In the genomic region with DNA sequence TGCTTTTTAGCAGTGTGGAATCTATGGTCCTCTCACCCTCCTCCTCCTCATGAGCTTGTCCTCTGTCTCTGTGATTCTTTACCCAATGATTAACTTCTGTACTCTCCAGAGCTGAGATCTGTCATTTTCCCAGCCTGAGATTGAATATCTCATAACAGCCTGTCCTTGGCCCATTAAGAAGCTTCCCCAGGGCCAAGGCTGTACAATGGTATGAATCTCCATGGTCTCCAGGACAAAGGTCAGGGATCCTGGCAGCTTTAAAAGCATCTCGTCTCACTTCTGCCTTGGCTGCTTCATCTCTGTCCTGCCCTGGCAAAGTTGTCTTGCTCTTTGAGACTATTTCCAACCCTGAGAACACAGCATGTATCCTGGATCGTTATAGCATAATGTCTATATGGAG, we compare ENCODE assay signal across 16 mouse cellular contexts.
A peak's percentile ranks its signal among the peaks of the same experiment; 100 is the strongest.
DNase-seq lines count a peak whose midpoint lies in the region; ATAC-seq and TF ChIP-seq lines count a peak whose summit lies in the region.
"Had no signal": no experiment of that assay in that cellular context is flagged by ENCODE, and none has a peak within 500 bp of the region (broad histone marks: within the 10 kb centered on the region; RNA-seq: fewer than 3 reads in every experiment).

No protein-coding gene starts in this region.

- H3K4me2 ChIP-seq in kidney, embryonic 15.5 days, result no peak overlapping the region
- H3K4me2 ChIP-seq in stomach, postnatal 0 days (replicated peaks; ENCODE audit: low read depth), result no peak overlapping the region
- H3K4me2 ChIP-seq in midbrain, embryonic 16.5 days (ENCODE audit: low read length), result no peak overlapping the region
- H3K4me2 ChIP-seq in forebrain, postnatal 0 days (ENCODE audit: low read depth), result no peak overlapping the region
- H3K4me2 ChIP-seq: embryonic facial prominence, embryonic 13.5 days; hindbrain, embryonic 15.5 days; limb, embryonic 15.5 days; neural tube, embryonic 13.5 days had no signal

- H3K27me3 ChIP-seq in heart, adult 2 months (ENCODE audit: control insufficient read depth, insufficient read depth, low read length), result no peaks in the 10 kb centered on the region
- H3K27me3 ChIP-seq in kidney, embryonic 15.5 days, result 0 out of 2 replicates have a peak, but pooled peaks cover 2% of the 10 kb centered on the region
- H3K27me3 ChIP-seq in stomach, postnatal 0 days (ENCODE audit: control insufficient read depth, insufficient read depth, low read length), result no peaks in the 10 kb centered on the region
- no peaks in the 10 kb centered on the region for H3K27me3 ChIP-seq in midbrain, embryonic 16.5 days (ENCODE audit: control insufficient read depth, insufficient read depth, low read depth, low read length)
- H3K27me3 ChIP-seq in forebrain, postnatal 0 days (ENCODE audit: insufficient read depth, low read length), result no peaks in the 10 kb centered on the region
- H3K27me3 ChIP-seq: embryonic facial prominence, embryonic 13.5 days; hindbrain, embryonic 15.5 days; limb, embryonic 15.5 days; neural tube, embryonic 13.5 days; Patski had no signal

- no peaks in the 10 kb centered on the region for H3K9me3 ChIP-seq in kidney, embryonic 15.5 days (replicated peaks)
- no peaks in the 10 kb centered on the region for H3K9me3 ChIP-seq in stomach, postnatal 0 days (ENCODE audit: control insufficient read depth, low read length)
- no peaks in the 10 kb centered on the region for H3K9me3 ChIP-seq in midbrain, embryonic 16.5 days (replicated peaks; ENCODE audit: control insufficient read depth, low read length, poor library complexity, severe bottlenecking)
- H3K9me3 ChIP-seq in forebrain, postnatal 0 days (ENCODE audit: low read length), result no peaks in the 10 kb centered on the region
- H3K9me3 ChIP-seq: embryonic facial prominence, embryonic 13.5 days; forebrain, embryonic 10.5 days; hindbrain, embryonic 15.5 days; limb, embryonic 15.5 days; neural tube, embryonic 13.5 days had no signal

- peak in 1 of 2 experiments; percentile 18 for DNase-seq in heart, adult 2 months
- no peak for DNase-seq in heart, adult 8-10 months (ENCODE audit: low spot score)
- peak; percentile 65 for DNase-seq in ovary, adult 18-20 months (ENCODE audit: low spot score)
- DNase-seq in ovary, postnatal 14 days (ENCODE audit: low spot score), result no peak
- no peak for DNase-seq in stomach, postnatal 0 days (ENCODE audit: low spot score)
- DNase-seq in forebrain, postnatal 0 days, result no peak
- DNase-seq: right cerebral cortex, adult 18-20 months; thymus, postnatal 25 days had no signal

- ATAC-seq in kidney, embryonic 15.5 days (replicated peaks; ENCODE audit: low FRiP score), result 0 out of 2 replicates have a peak, but pooled peaks have one; percentile 31
- ATAC-seq in stomach, postnatal 0 days (ENCODE audit: low FRiP score, low TSS enrichment), result no peak
- ATAC-seq in midbrain, embryonic 16.5 days, result no peak
- ATAC-seq in forebrain, postnatal 0 days, result no peak
- ATAC-seq: Patski had no signal

- peak overlapping the region; percentile 47 for H3K27ac ChIP-seq in heart, adult 2 months
- peak overlapping the region; percentile 52; the same call in 1 of the 2 replicates for H3K27ac ChIP-seq in kidney, embryonic 15.5 days
- H3K27ac ChIP-seq in stomach, postnatal 0 days (replicated peaks), result 0 out of 2 replicates have a peak overlapping the region, but pooled peaks have one; percentile 13
- H3K27ac ChIP-seq in midbrain, embryonic 16.5 days (ENCODE audit: low read length), result no peak overlapping the region
- H3K27ac ChIP-seq in forebrain, postnatal 0 days (ENCODE audit: low read depth, low read length), result no peak overlapping the region
- H3K27ac ChIP-seq: embryonic facial prominence, embryonic 13.5 days; forebrain, embryonic 10.5 days; hindbrain, embryonic 15.5 days; limb, embryonic 15.5 days; neural tube, embryonic 13.5 days had no signal

- H3K4me3 ChIP-seq in heart, adult 2 months, result no peak overlapping the region
- no peak overlapping the region for H3K4me3 ChIP-seq in kidney, embryonic 15.5 days (replicated peaks)
- H3K4me3 ChIP-seq in stomach, postnatal 0 days (ENCODE audit: low read depth, low read length), result no peak overlapping the region
- no peak overlapping the region for H3K4me3 ChIP-seq in midbrain, embryonic 16.5 days (ENCODE audit: low read depth, low read length)
- no peak overlapping the region for H3K4me3 ChIP-seq in forebrain, postnatal 0 days (ENCODE audit: low read depth, low read length)
- H3K4me3 ChIP-seq: embryonic facial prominence, embryonic 13.5 days; forebrain, embryonic 10.5 days; hindbrain, embryonic 15.5 days; limb, embryonic 15.5 days; neural tube, embryonic 13.5 days had no signal

- TF ChIP-seq POLR2A in heart, adult 2 months (IDR thresholded peaks at IDR 0.05; ENCODE audit: insufficient read depth, low read depth, low read length), result no peak

- TF ChIP-seq EP300 in heart, adult 2 months (IDR thresholded peaks at IDR 0.05; ENCODE audit: insufficient read depth, low read depth, low read length), result no peak
- no peak for TF ChIP-seq EP300 in stomach, postnatal 0 days (optimal IDR thresholded peaks at IDR 0.05)

- H3K9ac ChIP-seq in heart, adult 2 months (ENCODE audit: low read depth, low read length), result no peak overlapping the region
- H3K9ac ChIP-seq in kidney, embryonic 15.5 days, result no peak overlapping the region
- H3K9ac ChIP-seq in stomach, postnatal 0 days (ENCODE audit: low read length), result no peak overlapping the region
- H3K9ac ChIP-seq in midbrain, embryonic 16.5 days (ENCODE audit: low read depth, low read length), result no peak overlapping the region
- no peak overlapping the region for H3K9ac ChIP-seq in forebrain, postnatal 0 days
- H3K9ac ChIP-seq: embryonic facial prominence, embryonic 13.5 days; hindbrain, embryonic 15.5 days; limb, embryonic 15.5 days; neural tube, embryonic 13.5 days had no signal

- TF ChIP-seq CTCF in heart, adult 2 months (IDR thresholded peaks at IDR 0.05), result no peak
- no peak for TF ChIP-seq CTCF in stomach, postnatal 0 days (IDR thresholded peaks at IDR 0.05; ENCODE audit: low read depth)
- TF ChIP-seq CTCF in forebrain, postnatal 0 days (IDR thresholded peaks at IDR 0.05; ENCODE audit: low read depth), result no peak

- 39% methylated on average over 2 of the region's 2 CpGs for WGBS in heart, adult 2 months
- WGBS in kidney, embryonic 15.5 days, result 70% methylated on average over 2 of the region's 2 CpGs
- WGBS in stomach, postnatal 0 days, result 63% methylated on average over 2 of the region's 2 CpGs
- whole genome bisulfite sequencing in midbrain, embryonic 16.5 days, result 73% methylated on average over 2 of the region's 2 CpGs
- WGBS in forebrain, postnatal 0 days, result 69% methylated on average over 2 of the region's 2 CpGs

- peaks cover 19% of the 10 kb centered on the region for H3K36me3 ChIP-seq in heart, adult 2 months (ENCODE audit: control insufficient read depth, insufficient read depth, low read length)
- no peaks in the 10 kb centered on the region for H3K36me3 ChIP-seq in kidney, embryonic 15.5 days
- H3K36me3 ChIP-seq in stomach, postnatal 0 days (ENCODE audit: control insufficient read depth, insufficient read depth, low read length), result no peaks in the 10 kb centered on the region
- H3K36me3 ChIP-seq in midbrain, embryonic 16.5 days (ENCODE audit: control insufficient read depth, insufficient read depth, low read length), result no peaks in the 10 kb centered on the region
- H3K36me3 ChIP-seq in forebrain, postnatal 0 days (ENCODE audit: insufficient read depth), result no peaks in the 10 kb centered on the region
- H3K36me3 ChIP-seq: embryonic facial prominence, embryonic 13.5 days; forebrain, embryonic 10.5 days; hindbrain, embryonic 15.5 days; neural tube, embryonic 13.5 days had no signal

- intact Hi-C loops in heart, adult 2 months (cut with DNase I), result no loop called here

- peaks cover 19% of the 10 kb centered on the region for H3K4me1 ChIP-seq in heart, adult 2 months (ENCODE audit: control insufficient read depth, insufficient read depth, low read length)
- H3K4me1 ChIP-seq in kidney, embryonic 15.5 days, result peaks cover 11% of the 10 kb centered on the region
- no peaks in the 10 kb centered on the region for H3K4me1 ChIP-seq in stomach, postnatal 0 days (replicated peaks; ENCODE audit: control insufficient read depth, insufficient read depth)
- H3K4me1 ChIP-seq in midbrain, embryonic 16.5 days (ENCODE audit: control insufficient read depth, insufficient read depth, low read length), result no peaks in the 10 kb centered on the region
- H3K4me1 ChIP-seq in forebrain, postnatal 0 days (ENCODE audit: insufficient read depth), result no peaks in the 10 kb centered on the region
- H3K4me1 ChIP-seq: forebrain, embryonic 10.5 days; hindbrain, embryonic 15.5 days had no signal

- no peaks in the 10 kb centered on the region for H3K79me2 ChIP-seq in heart, adult 2 months (replicated peaks; ENCODE audit: control insufficient read depth, insufficient read depth, low read length)

Comparison
In these comparisons a context has a peak if more than half of its experiments do, and no peak if none do; other contexts are left out.
1. H3K27ac ChIP-seq: peak in heart, adult 2 months (single experiment), kidney, embryonic 15.5 days (single experiment) and stomach, postnatal 0 days (single experiment); none in midbrain, embryonic 16.5 days (single experiment) and forebrain, postnatal 0 days (single experiment).